ENCODE assay signal across 8 mouse cellular contexts in genomic region chr14:119852139-119852538, GRCm38 (mm10).
DNase-seq lines count a peak whose midpoint lies in the region; ATAC-seq and TF ChIP-seq lines count a peak whose summit lies in the region.

No protein-coding gene starts in this region.

- TF ChIP-seq CTCF in heart, adult 2 months (IDR thresholded peaks at IDR 0.05), result no peak

- DNase-seq in heart, adult 2 months, result no peak
- peak; percentile 9 for DNase-seq in WW6 (ENCODE audit: low read depth, low spot score)
- no peak for DNase-seq in yolk sac, embryonic 10.5 days (ENCODE audit: low spot score)
- no peak for DNase-seq in right cerebral cortex, postnatal 10 days (ENCODE audit: low spot score in 2 of 2)
- no peak for DNase-seq in liver, embryonic 11.5 days (ENCODE audit: low spot score)

- H3K9ac ChIP-seq in heart, embryonic 13.5 days, result 0 out of 2 replicates have a peak overlapping the region, but pooled peaks have one; percentile 10
- H3K9ac ChIP-seq in heart, adult 2 months (ENCODE audit: low read depth, low read length), result no peak overlapping the region
- no peak overlapping the region for H3K9ac ChIP-seq in embryonic facial prominence, embryonic 12.5 days
- no peak overlapping the region for H3K9ac ChIP-seq in limb, embryonic 13.5 days
- no peak overlapping the region for H3K9ac ChIP-seq in liver, embryonic 11.5 days (ENCODE audit: low read depth, low read length)

- TF ChIP-seq EP300 in heart, adult 2 months (IDR thresholded peaks at IDR 0.05; ENCODE audit: insufficient read depth, low read depth, low read length), result no peak

- peak overlapping the region; percentile 24 for H3K4me3 ChIP-seq in heart, embryonic 13.5 days
- H3K4me3 ChIP-seq in heart, adult 2 months, result no peak overlapping the region
- H3K4me3 ChIP-seq in embryonic facial prominence, embryonic 12.5 days, result no peak overlapping the region
- H3K4me3 ChIP-seq in limb, embryonic 13.5 days, result peak overlapping the region; percentile 3; the same call in 1 of the 2 replicates
- H3K4me3 ChIP-seq in liver, embryonic 11.5 days (ENCODE audit: low read depth, low read length), result no peak overlapping the region

- no peaks in the 10 kb centered on the region for H3K36me3 ChIP-seq in heart, embryonic 13.5 days
- no peaks in the 10 kb centered on the region for H3K36me3 ChIP-seq in heart, adult 2 months (ENCODE audit: control insufficient read depth, insufficient read depth, low read length)
- H3K36me3 ChIP-seq in embryonic facial prominence, embryonic 12.5 days, result no peaks in the 10 kb centered on the region
- H3K36me3 ChIP-seq in limb, embryonic 13.5 days, result no peaks in the 10 kb centered on the region
- H3K36me3 ChIP-seq in liver, embryonic 11.5 days (ENCODE audit: control insufficient read depth, insufficient read depth, low read length), result no peaks in the 10 kb centered on the region

- H3K9me3 ChIP-seq in heart, embryonic 13.5 days, result no peaks in the 10 kb centered on the region
- H3K9me3 ChIP-seq in embryonic facial prominence, embryonic 12.5 days, result no peaks in the 10 kb centered on the region
- H3K9me3 ChIP-seq in limb, embryonic 13.5 days, result no peaks in the 10 kb centered on the region
- H3K9me3 ChIP-seq in liver, embryonic 11.5 days (ENCODE audit: control insufficient read depth, low read length), result no peaks in the 10 kb centered on the region

- peaks cover 16% of the 10 kb centered on the region for H3K4me1 ChIP-seq in heart, embryonic 13.5 days
- H3K4me1 ChIP-seq in heart, adult 2 months (ENCODE audit: control insufficient read depth, insufficient read depth, low read length), result no peaks in the 10 kb centered on the region
- H3K4me1 ChIP-seq in embryonic facial prominence, embryonic 12.5 days, result peaks cover 11% of the 10 kb centered on the region; the same call in 1 of the 2 replicates
- peaks cover 20% of the 10 kb centered on the region for H3K4me1 ChIP-seq in limb, embryonic 13.5 days
- no peaks in the 10 kb centered on the region for H3K4me1 ChIP-seq in liver, embryonic 11.5 days (replicated peaks; ENCODE audit: control insufficient read depth, insufficient read depth, low read length)

- peak overlapping the region; percentile 60 for H3K4me2 ChIP-seq in heart, embryonic 13.5 days
- peak overlapping the region; percentile 22 for H3K4me2 ChIP-seq in embryonic facial prominence, embryonic 12.5 days (replicated peaks)
- peak overlapping the region; percentile 53 for H3K4me2 ChIP-seq in limb, embryonic 13.5 days (replicated peaks)
- no peak overlapping the region for H3K4me2 ChIP-seq in liver, embryonic 11.5 days

- H3K27ac ChIP-seq in heart, embryonic 13.5 days (replicated peaks), result no peak overlapping the region
- H3K27ac ChIP-seq in heart, adult 2 months, result no peak overlapping the region
- H3K27ac ChIP-seq in embryonic facial prominence, embryonic 12.5 days, result no peak overlapping the region
- 0 out of 2 replicates have a peak overlapping the region, but pooled peaks have one; percentile 55 for H3K27ac ChIP-seq in limb, embryonic 13.5 days
- no peak overlapping the region for H3K27ac ChIP-seq in liver, embryonic 11.5 days (ENCODE audit: low read depth, low read length)

- WGBS in heart, embryonic 13.5 days, result 11% methylated on average over 5 of the region's 5 CpGs
- 15% methylated on average over 5 of the region's 5 CpGs for WGBS in heart, adult 2 months
- 7% methylated on average over 5 of the region's 5 CpGs for WGBS in embryonic facial prominence, embryonic 12.5 days
- under 1% methylated on average over 5 of the region's 5 CpGs for WGBS in limb, embryonic 13.5 days
- WGBS in liver, embryonic 11.5 days, result 26% methylated on average over 5 of the region's 5 CpGs

- H3K27me3 ChIP-seq in heart, embryonic 13.5 days (replicated peaks), result peaks cover 4% of the 10 kb centered on the region; the same call in 1 of the 2 replicates
- no peaks in the 10 kb centered on the region for H3K27me3 ChIP-seq in heart, adult 2 months (ENCODE audit: control insufficient read depth, insufficient read depth, low read length)
- H3K27me3 ChIP-seq in embryonic facial prominence, embryonic 12.5 days, result peaks cover 5% of the 10 kb centered on the region; the same call in 1 of the 2 replicates
- H3K27me3 ChIP-seq in limb, embryonic 13.5 days, result peaks cover 20% of the 10 kb centered on the region
- H3K27me3 ChIP-seq in liver, embryonic 11.5 days (replicated peaks; ENCODE audit: control insufficient read depth, insufficient read depth, low read length), result no peaks in the 10 kb centered on the region

- ATAC-seq in heart, embryonic 13.5 days (ENCODE audit: extremely low read depth, insufficient number of reproducible peaks, low FRiP score, low TSS enrichment), result no peak
- no peak for ATAC-seq in embryonic facial prominence, embryonic 12.5 days (ENCODE audit: insufficient number of reproducible peaks, insufficient read depth, low FRiP score, low TSS enrichment)
- ATAC-seq in limb, embryonic 13.5 days (ENCODE audit: low FRiP score, low read depth), result peak; percentile 84
- ATAC-seq in liver, embryonic 11.5 days (replicated peaks; ENCODE audit: low FRiP score), result no peak

- H3K79me2 ChIP-seq in heart, adult 2 months (replicated peaks; ENCODE audit: control insufficient read depth, insufficient read depth, low read length), result no peaks in the 10 kb centered on the region

- intact Hi-C loops in heart, adult 2 months (cut with DNase I), result loop anchor here (5.0 kb wide), 1 partner anchor 755 kb away; the partner anchor contains the start of gene Uggt2

- TF ChIP-seq POLR2A in heart, adult 2 months (IDR thresholded peaks at IDR 0.05; ENCODE audit: insufficient read depth, low read depth, low read length), result no peak

Comparison
In these comparisons a context has a peak if more than half of its experiments do, and no peak if none do; other contexts are left out.
1. H3K4me3 ChIP-seq: peak in heart, embryonic 13.5 days (single experiment) and limb, embryonic 13.5 days (single experiment); none in heart, adult 2 months (single experiment), embryonic facial prominence, embryonic 12.5 days (single experiment) and liver, embryonic 11.5 days (single experiment).